Mouse (Mus musculus) adrenal gland, postnatal 10 days (tissue): ENCODE data around the gene Mapkapk3. TPM values are rescaled to one million over a fixed set of nuclear protein-coding genes. Genes with fewer than 3 reads are reported as not detected.
A peak's percentile ranks its signal among the peaks of the same experiment; 100 is the strongest.

ENCODE experiments used
- DNase-seq: peaks from one replicate; pipeline ENCODE4 v3.0.0; 2021; ENCODE audit warnings: mixed read lengths
- total RNA-seq, 2 experiments: library from RNA; stranded (reverse); gene quantifications; 2 replicates each; pipeline ENCODE4 v1.2.3; 2021

Gene Mapkapk3
- total RNA-seq, 2 experiments from 2014 or later, result 28.6 to 29.5 TPM

GRCm38 (mm10) chr9:107264731-107265130 lies 24.9 kb downstream of the Mapkapk3 start:
- DNase-seq, result no peak

- DNase-seq, result peak; percentile 71
Observed at GRCm38 (mm10) chr9:107263912-107264311, 25.8 kb downstream of the Mapkapk3 start.

- no peak for DNase-seq
Observed at GRCm38 (mm10) chr9:107262375-107262774, 27.3 kb downstream of the Mapkapk3 start.

- no peak for DNase-seq
Observed at GRCm38 (mm10) chr9:107261792-107262191, 27.9 kb downstream of the Mapkapk3 start.

GRCm38 (mm10) chr9:107260836-107261235 lies 28.8 kb downstream of the Mapkapk3 start:
- no peak for DNase-seq

GRCm38 (mm10) chr9:107260429-107260828 lies 29.2 kb downstream of the Mapkapk3 start:
- DNase-seq, result no peak

GRCm38 (mm10) chr9:107259571-107259970 lies 30.1 kb downstream of the Mapkapk3 start:
- DNase-seq, result no peak

GRCm38 (mm10) chr9:107255596-107255995 lies 34.1 kb downstream of the Mapkapk3 start:
- no peak for DNase-seq

GRCm38 (mm10) chr9:107254925-107255324 lies 34.8 kb downstream of the Mapkapk3 start:
- peak; percentile 19 for DNase-seq

- peak; percentile 67 for DNase-seq
Observed at GRCm38 (mm10) chr9:107254476-107254875, 35.2 kb downstream of the Mapkapk3 start.

GRCm38 (mm10) chr9:107252164-107252563 lies 37.5 kb downstream of the Mapkapk3 start:
- DNase-seq, result no peak

GRCm38 (mm10) chr9:107250416-107251337 lies 39.0 kb downstream of the Mapkapk3 start:
- no peak for DNase-seq

GRCm38 (mm10) chr9:107249154-107249553 lies 40.5 kb downstream of the Mapkapk3 start:
- no peak for DNase-seq

- DNase-seq, result peak; percentile 36
Observed at GRCm38 (mm10) chr9:107246170-107246569, 43.5 kb downstream of the Mapkapk3 start.

- no peak for DNase-seq
Observed at GRCm38 (mm10) chr9:107245311-107245710, 44.4 kb downstream of the Mapkapk3 start.

- no peak for DNase-seq
Observed at GRCm38 (mm10) chr9:107236151-107236550, 53.5 kb downstream of the Mapkapk3 start.

GRCm38 (mm10) chr9:107235261-107235660 lies 54.4 kb downstream of the Mapkapk3 start:
- no peak for DNase-seq

GRCm38 (mm10) chr9:107232140-107232539 lies 57.5 kb downstream of the Mapkapk3 start:
- no peak for DNase-seq

- DNase-seq, result peak; percentile 78
Observed at GRCm38 (mm10) chr9:107231539-107232139, 58.0 kb downstream of the Mapkapk3 start, which contains the start of gene Dock3. TSS of gene Dock3 (minus strand) at chr9:107231909.

- DNase-seq, result peak; percentile 56
Observed at GRCm38 (mm10) chr9:107230991-107231538, 58.6 kb downstream of the Mapkapk3 start.

GRCm38 (mm10) chr9:107224597-107224996 lies 65.1 kb downstream of the Mapkapk3 start:
- no peak for DNase-seq
